Mouse (Mus musculus): ENCODE measurements at regions not wholly inside any gene's neighbourhood (a gene's known extent, or its start where the extent isn't known, plus 50 kb on each side); places are given as distances from the start of the nearest gene placed in this dataset.
"Not testable (repeated sequence)": the region's sequence is repeated elsewhere in the genome, so short reads cannot be mapped to it uniquely, and the experiment has no call there.

DNA sequence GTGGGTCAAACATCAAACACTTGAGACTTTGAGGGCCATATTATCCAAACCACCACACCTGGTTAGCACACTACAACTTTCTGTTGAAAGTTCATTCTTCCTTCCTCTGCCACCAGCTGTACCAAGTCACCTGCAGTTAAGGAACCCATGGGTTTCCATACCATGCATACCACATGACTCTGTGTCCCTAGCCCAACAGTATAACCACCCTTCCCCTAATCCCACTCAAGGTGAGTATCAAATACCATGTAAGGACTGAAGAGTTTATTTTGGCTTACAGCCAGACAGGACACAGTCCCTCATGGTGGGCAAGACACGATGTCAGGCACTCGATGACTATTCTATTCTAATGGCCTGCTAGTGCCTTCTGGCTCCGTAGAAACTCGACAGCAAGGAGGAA, 95.9 kb upstream of the Hivep1 start:
- no peak overlapping the region for H3K27ac ChIP-seq (ENCODE audit: control insufficient read depth, insufficient read depth, low read length)
- H3K36me3 ChIP-seq (ENCODE audit: control insufficient read depth, insufficient read depth, low read length), result no peaks in the 10 kb centered on the region
- TF ChIP-seq POLR2A (IDR thresholded peaks at IDR 0.05; ENCODE audit: control insufficient read depth, extremely low read depth, insufficient read depth, low read length, poor library complexity), result no peak
- TF ChIP-seq CTCF (IDR thresholded peaks at IDR 0.05; ENCODE audit: borderline replicate concordance, control insufficient read depth, extremely low read depth, insufficient read depth, low read length, poor library complexity), result no peak
- H3K4me1 ChIP-seq (replicated peaks; ENCODE audit: control insufficient read depth, insufficient read depth, low read length), result no peaks in the 10 kb centered on the region
- DNase-seq, result no peak
- H3K4me3 ChIP-seq (ENCODE audit: control insufficient read depth, insufficient read depth, low read length), result no peak overlapping the region
- WGBS, result 93% methylated on average over 4 of the region's 4 CpGs
- H3K27me3 ChIP-seq (ENCODE audit: control insufficient read depth, insufficient read depth, low read length), result no peaks in the 10 kb centered on the region

DNA sequence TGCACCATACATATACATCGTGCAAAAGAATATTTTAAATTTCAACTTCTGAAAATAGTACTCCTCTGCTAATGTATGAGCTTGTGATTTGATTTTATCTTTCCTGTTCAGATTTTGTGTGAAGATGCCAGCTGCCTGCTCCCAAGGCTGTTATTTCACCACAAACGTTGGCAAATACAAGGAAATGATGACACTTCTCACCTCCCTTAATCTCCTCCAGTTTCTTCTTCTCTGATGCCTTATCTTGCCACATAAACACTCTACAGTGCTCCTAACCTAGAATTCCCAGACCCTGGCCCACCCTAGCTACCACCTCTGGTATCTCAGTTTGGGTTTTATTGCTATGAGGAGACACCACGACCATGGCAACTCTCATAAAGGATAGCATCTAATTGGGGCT, 96.6 kb upstream of the Hivep1 start:
- DNase-seq, result no peak
- H3K36me3 ChIP-seq (ENCODE audit: control insufficient read depth, insufficient read depth, low read length), result no peaks in the 10 kb centered on the region
- TF ChIP-seq CTCF (IDR thresholded peaks at IDR 0.05; ENCODE audit: borderline replicate concordance, control insufficient read depth, extremely low read depth, insufficient read depth, low read length, poor library complexity), result no peak
- H3K27me3 ChIP-seq (ENCODE audit: control insufficient read depth, insufficient read depth, low read length), result no peaks in the 10 kb centered on the region
- no peak overlapping the region for H3K4me3 ChIP-seq (ENCODE audit: control insufficient read depth, insufficient read depth, low read length)
- no peak overlapping the region for H3K27ac ChIP-seq (ENCODE audit: control insufficient read depth, insufficient read depth, low read length)
- 53% methylated on average over 3 of the region's 3 CpGs for WGBS
- H3K4me1 ChIP-seq (replicated peaks; ENCODE audit: control insufficient read depth, insufficient read depth, low read length), result no peaks in the 10 kb centered on the region

- H3K27ac ChIP-seq (ENCODE audit: control insufficient read depth, insufficient read depth, low read length), result no peak overlapping the region
- H3K4me3 ChIP-seq (ENCODE audit: control insufficient read depth, insufficient read depth, low read length), result no peak overlapping the region
- 95% methylated on average over 3 of the region's 3 CpGs for WGBS
- TF ChIP-seq POLR2A (IDR thresholded peaks at IDR 0.05; ENCODE audit: control insufficient read depth, extremely low read depth, insufficient read depth, low read length, poor library complexity) (no peak), CTCF (IDR thresholded peaks at IDR 0.05; ENCODE audit: borderline replicate concordance, control insufficient read depth, extremely low read depth, insufficient read depth, low read length, poor library complexity) (no peak)
- H3K27me3 ChIP-seq (ENCODE audit: control insufficient read depth, insufficient read depth, low read length), result no peaks in the 10 kb centered on the region
- H3K36me3 ChIP-seq (ENCODE audit: control insufficient read depth, insufficient read depth, low read length), result no peaks in the 10 kb centered on the region
- DNase-seq, result no peak
- H3K4me1 ChIP-seq (replicated peaks; ENCODE audit: control insufficient read depth, insufficient read depth, low read length), result peaks cover 9% of the 10 kb centered on the region
These were observed 99.4 kb upstream of the Hivep1 start for GRCm38 (mm10) chr13:41952453-41952852.

GRCm38 (mm10) chr13:41948241-41948640, 100.8 kb upstream of the Adtrp start:
- Histone ChIP-seq H3K27me3 (ENCODE audit: control insufficient read depth, insufficient read depth, low read length) (no peaks in the 10 kb centered on the region), H3K4me3 (ENCODE audit: control insufficient read depth, insufficient read depth, low read length) (no peak overlapping the region), H3K4me1 (replicated peaks; ENCODE audit: control insufficient read depth, insufficient read depth, low read length) (peaks cover 13% of the 10 kb centered on the region), H3K27ac (ENCODE audit: control insufficient read depth, insufficient read depth, low read length) (no peak overlapping the region), H3K36me3 (ENCODE audit: control insufficient read depth, insufficient read depth, low read length) (no peaks in the 10 kb centered on the region)
- 58% methylated on average over 3 of the region's 3 CpGs for WGBS
- TF ChIP-seq CTCF (IDR thresholded peaks at IDR 0.05; ENCODE audit: borderline replicate concordance, control insufficient read depth, extremely low read depth, insufficient read depth, low read length, poor library complexity) (no peak), POLR2A (IDR thresholded peaks at IDR 0.05; ENCODE audit: control insufficient read depth, extremely low read depth, insufficient read depth, low read length, poor library complexity) (no peak)
- no peak for DNase-seq

DNA sequence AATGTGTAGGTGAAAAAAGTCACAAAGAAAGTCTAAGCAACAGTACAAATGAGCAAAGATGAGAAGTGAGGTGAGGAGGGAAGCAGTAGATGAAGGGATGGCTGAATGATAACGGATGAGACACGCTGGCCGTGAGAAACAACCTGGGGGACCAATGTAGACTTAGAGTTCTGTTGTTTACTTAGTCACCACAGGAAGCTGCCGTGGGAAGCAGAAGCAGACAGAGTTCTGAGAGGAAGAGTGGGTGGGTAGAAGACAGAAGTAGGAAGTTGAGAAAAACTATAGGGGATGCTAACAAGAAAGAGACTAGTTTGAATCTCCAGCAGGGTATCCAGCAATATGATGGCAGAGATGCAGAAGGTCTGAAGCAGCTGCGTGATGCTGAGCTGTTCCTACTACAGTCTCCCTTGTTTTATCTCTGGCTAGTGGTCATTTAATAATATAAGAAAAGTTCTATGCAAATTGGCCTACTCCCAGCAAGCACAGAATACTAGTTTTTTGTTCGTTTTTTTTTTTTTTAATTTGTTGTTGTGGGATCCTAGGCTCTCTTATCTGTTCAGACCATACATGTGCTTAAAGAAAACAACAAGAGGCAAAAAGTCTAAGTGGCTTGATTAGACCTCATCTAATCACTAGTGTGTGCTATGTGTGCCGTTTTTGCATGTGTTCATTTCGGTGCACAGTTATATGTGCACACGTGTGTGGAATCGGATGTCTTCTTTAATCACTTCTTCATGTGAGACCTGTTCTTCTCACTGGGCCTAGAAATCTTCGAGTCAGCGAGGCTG, 85.0 kb upstream of the Adtrp start:
- peak overlapping the region; percentile 34; the same call in 1 of the 2 replicates for H3K27ac ChIP-seq (ENCODE audit: control insufficient read depth, insufficient read depth, low read length)
- WGBS, result 57% methylated on average over 12 of the region's 12 CpGs
- no peaks in the 10 kb centered on the region for H3K36me3 ChIP-seq (ENCODE audit: control insufficient read depth, insufficient read depth, low read length)
- TF ChIP-seq POLR2A (IDR thresholded peaks at IDR 0.05; ENCODE audit: control insufficient read depth, extremely low read depth, insufficient read depth, low read length, poor library complexity) (no peak), CTCF (IDR thresholded peaks at IDR 0.05; ENCODE audit: borderline replicate concordance, control insufficient read depth, extremely low read depth, insufficient read depth, low read length, poor library complexity) (no peak)
- no peaks in the 10 kb centered on the region for H3K27me3 ChIP-seq (ENCODE audit: control insufficient read depth, insufficient read depth, low read length)
- H3K4me1 ChIP-seq (replicated peaks; ENCODE audit: control insufficient read depth, insufficient read depth, low read length), result peaks cover 5% of the 10 kb centered on the region
- H3K4me3 ChIP-seq (ENCODE audit: control insufficient read depth, insufficient read depth, low read length), result no peak overlapping the region
- DNase-seq, result peak; percentile 31

DNA sequence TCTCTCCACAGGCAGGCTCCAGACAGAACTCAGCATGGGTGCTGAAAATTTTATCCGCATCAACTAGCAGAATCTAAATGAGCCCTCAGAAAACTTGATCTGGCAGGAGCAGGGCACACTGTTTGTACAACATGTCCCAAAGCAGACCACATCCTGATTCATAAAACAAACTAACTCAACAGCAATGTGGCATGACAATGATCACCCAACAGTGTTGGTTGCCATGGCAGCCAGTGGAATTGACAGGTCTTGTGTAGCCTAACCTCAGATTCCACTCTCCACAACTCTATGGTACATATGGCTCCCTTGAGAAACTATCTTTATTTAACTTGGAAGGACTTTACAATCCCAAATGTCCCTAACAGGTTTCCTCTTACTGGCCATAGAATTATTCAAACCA, 82.3 kb upstream of the Adtrp start:
- 90% methylated on average over 1 of the region's 1 CpGs for WGBS
- Histone ChIP-seq H3K4me1 (replicated peaks; ENCODE audit: control insufficient read depth, insufficient read depth, low read length) (peaks cover 5% of the 10 kb centered on the region), H3K4me3 (ENCODE audit: control insufficient read depth, insufficient read depth, low read length) (no peak overlapping the region), H3K27me3 (ENCODE audit: control insufficient read depth, insufficient read depth, low read length) (no peaks in the 10 kb centered on the region), H3K36me3 (ENCODE audit: control insufficient read depth, insufficient read depth, low read length) (no peaks in the 10 kb centered on the region), H3K27ac (ENCODE audit: control insufficient read depth, insufficient read depth, low read length) (no peak overlapping the region)
- TF ChIP-seq POLR2A (IDR thresholded peaks at IDR 0.05; ENCODE audit: control insufficient read depth, extremely low read depth, insufficient read depth, low read length, poor library complexity) (no peak), CTCF (IDR thresholded peaks at IDR 0.05; ENCODE audit: borderline replicate concordance, control insufficient read depth, extremely low read depth, insufficient read depth, low read length, poor library complexity) (no peak)
- DNase-seq, result no peak

DNA sequence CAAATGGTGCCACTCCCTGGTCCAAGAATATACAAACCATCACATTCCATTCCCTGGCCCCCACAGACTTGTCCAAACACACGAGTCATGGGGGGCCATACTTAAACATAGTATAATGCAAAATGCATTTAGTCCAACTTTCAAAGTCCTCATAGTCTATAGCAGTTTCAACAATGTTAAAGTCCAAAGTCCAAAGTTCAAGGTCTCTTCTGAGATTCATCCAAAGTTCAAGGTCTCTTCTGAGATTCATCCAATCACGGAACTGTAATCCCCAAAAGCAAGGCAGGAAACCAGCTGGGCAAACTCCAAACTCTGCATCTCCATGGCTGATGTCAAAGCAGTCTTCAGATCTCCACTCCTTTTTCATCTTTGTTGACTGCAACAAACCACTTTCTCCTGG, 78.4 kb upstream of the Adtrp start:
- H3K27ac ChIP-seq (ENCODE audit: control insufficient read depth, insufficient read depth, low read length); H3K4me3 ChIP-seq (ENCODE audit: control insufficient read depth, insufficient read depth, low read length); H3K36me3 ChIP-seq (ENCODE audit: control insufficient read depth, insufficient read depth, low read length); H3K4me1 ChIP-seq (replicated peaks; ENCODE audit: control insufficient read depth, insufficient read depth, low read length); H3K27me3 ChIP-seq (ENCODE audit: control insufficient read depth, insufficient read depth, low read length); DNase-seq: not testable (repeated sequence)
- 92% methylated on average over 2 of the region's 2 CpGs for WGBS

Measured in thymus, adult 2 months (tissue).